In genomic region chr5:51612049-51612448, GRCm38 (mm10) we compare ENCODE assay signal across 21 mouse cellular contexts. TPM values are rescaled to one million over a fixed set of nuclear protein-coding genes. Genes with fewer than 3 reads are reported as not detected.
DNase-seq lines count a peak whose midpoint lies in the region; ATAC-seq lines count a peak whose summit lies in the region.
"Had no signal": no experiment of that assay in that cellular context is flagged by ENCODE, and none has a peak within 500 bp of the region (broad histone marks: within the 10 kb centered on the region; RNA-seq: fewer than 3 reads in every experiment).

No protein-coding gene starts in this region.

- no peak overlapping the region for H3K4me3 ChIP-seq in forebrain, embryonic 13.5 days
- no peak overlapping the region for H3K4me3 ChIP-seq in forebrain, embryonic 10.5 days
- no peak overlapping the region for H3K4me3 ChIP-seq in forebrain, embryonic 16.5 days (replicated peaks; ENCODE audit: low read length)
- H3K4me3 ChIP-seq: embryonic facial prominence, embryonic 10.5 days; heart, adult 2 months; heart, embryonic 15.5 days; hindbrain, embryonic 15.5 days had no signal

- no peaks in the 10 kb centered on the region for H3K9me3 ChIP-seq in forebrain, embryonic 13.5 days (replicated peaks)
- H3K9me3 ChIP-seq in forebrain, embryonic 10.5 days, result no peaks in the 10 kb centered on the region
- H3K9me3 ChIP-seq in forebrain, embryonic 16.5 days (ENCODE audit: control insufficient read depth, low read length), result no peaks in the 10 kb centered on the region
- H3K9me3 ChIP-seq: embryonic facial prominence, embryonic 10.5 days; heart, embryonic 15.5 days; hindbrain, embryonic 15.5 days had no signal

- no peak overlapping the region for H3K9ac ChIP-seq in forebrain, embryonic 13.5 days
- no peak overlapping the region for H3K9ac ChIP-seq in forebrain, embryonic 16.5 days (replicated peaks; ENCODE audit: low read depth, low read length)
- H3K9ac ChIP-seq: heart, embryonic 15.5 days; hindbrain, embryonic 15.5 days had no signal

- H3K4me1 ChIP-seq in forebrain, embryonic 13.5 days, result no peaks in the 10 kb centered on the region
- H3K4me1 ChIP-seq in forebrain, embryonic 10.5 days, result no peaks in the 10 kb centered on the region
- no peaks in the 10 kb centered on the region for H3K4me1 ChIP-seq in forebrain, embryonic 16.5 days (replicated peaks; ENCODE audit: control insufficient read depth, insufficient read depth, low read length)
- H3K4me1 ChIP-seq: embryonic facial prominence, embryonic 10.5 days; hindbrain, embryonic 15.5 days had no signal

- H3K27me3 ChIP-seq in forebrain, embryonic 13.5 days, result no peaks in the 10 kb centered on the region
- no peaks in the 10 kb centered on the region for H3K27me3 ChIP-seq in forebrain, embryonic 10.5 days (ENCODE audit: poor library complexity, severe bottlenecking)
- no peaks in the 10 kb centered on the region for H3K27me3 ChIP-seq in forebrain, embryonic 16.5 days (replicated peaks; ENCODE audit: control insufficient read depth, insufficient read depth, low read length)
- H3K27me3 ChIP-seq: CH12.LX; heart, embryonic 15.5 days; hindbrain, embryonic 15.5 days; Patski had no signal

- no peak overlapping the region for H3K27ac ChIP-seq in forebrain, embryonic 13.5 days
- no peak overlapping the region for H3K27ac ChIP-seq in forebrain, embryonic 10.5 days
- H3K27ac ChIP-seq in forebrain, embryonic 16.5 days (ENCODE audit: low read length), result no peak overlapping the region
- H3K27ac ChIP-seq: embryonic facial prominence, embryonic 10.5 days; heart, adult 2 months; heart, embryonic 15.5 days; hindbrain, embryonic 15.5 days had no signal

- no peaks in the 10 kb centered on the region for H3K36me3 ChIP-seq in forebrain, embryonic 13.5 days (ENCODE audit: poor library complexity, severe bottlenecking)
- no peaks in the 10 kb centered on the region for H3K36me3 ChIP-seq in forebrain, embryonic 10.5 days (replicated peaks)
- no peaks in the 10 kb centered on the region for H3K36me3 ChIP-seq in forebrain, embryonic 16.5 days (ENCODE audit: control insufficient read depth, insufficient read depth)
- H3K36me3 ChIP-seq: embryonic facial prominence, embryonic 10.5 days; heart, embryonic 15.5 days; hindbrain, embryonic 15.5 days had no signal

- peak; percentile 57; the same call in 1 of the 2 replicates for ATAC-seq in forebrain, embryonic 13.5 days
- peak; percentile 43; the same call in 1 of the 2 replicates for ATAC-seq in forebrain, embryonic 16.5 days
- ATAC-seq: activated CD4-positive, CD25-positive, alpha-beta regulatory T cell, adult 4 months; Patski had no signal

- peak; percentile 13 for DNase-seq in cerebellum, adult 11-12 months
- no peak for DNase-seq in cerebellum, postnatal 25 days
- no peak for DNase-seq in forebrain, embryonic 10.5 days (ENCODE audit: extremely low spot score, low spot score)
- DNase-seq in brain, adult 2 months (ENCODE audit: low read depth, low spot score), result peak; percentile 29
- no peak for DNase-seq in spleen, postnatal 14 days (ENCODE audit: low spot score in 2 of 2)
- DNase-seq: adrenal gland, postnatal 14 days; cerebellum, postnatal 36 days; gastrocnemius, postnatal 14 days; heart, adult 2 months; heart, postnatal 14 days; kidney, adult 11 months; kidney, adult 9 months had no signal

- WGBS in forebrain, embryonic 13.5 days, result 72% methylated on average over 4 of the region's 4 CpGs
- 93% methylated on average over 4 of the region's 4 CpGs for WGBS in forebrain, embryonic 10.5 days
- WGBS in forebrain, embryonic 16.5 days, result 61% methylated on average over 4 of the region's 4 CpGs

- H3K4me2 ChIP-seq in forebrain, embryonic 13.5 days, result no peak overlapping the region
- H3K4me2 ChIP-seq in forebrain, embryonic 16.5 days (ENCODE audit: low read length), result no peak overlapping the region
- H3K4me2 ChIP-seq: heart, embryonic 11.5 days; heart, embryonic 15.5 days; hindbrain, embryonic 15.5 days had no signal

RNA-seq across cellular contexts. Expression of gene Ppargc1a, which starts 44.5 kb away (rescaled TPM):
- 4.6 and 4.9 TPM in 2 replicates for polyA plus RNA-seq in forebrain, embryonic 13.5 days (2015; fragmentation: Nextera tagmentation; extraction: Ambion mirVana)
- polyA plus RNA-seq in forebrain, embryonic 10.5 days (2016; fragmentation: Nextera tagmentation; extraction: Ambion mirVana), result 2.0 and 2.6 TPM in 2 replicates
- polyA plus RNA-seq in forebrain, embryonic 16.5 days (2015; fragmentation: Nextera tagmentation; extraction: Ambion mirVana), result 7.7 and 9.1 TPM in 2 replicates
- polyA plus RNA-seq: activated CD4-positive, CD25-positive, alpha-beta regulatory T cell, adult 4 months had no signal

Comparison
In these comparisons a context has a peak if more than half of its experiments do, and no peak if none do; other contexts are left out.
1. DNase-seq: peak in cerebellum, adult 11-12 months (single experiment) and brain, adult 2 months (single experiment); none in cerebellum, postnatal 25 days (0 of 2), forebrain, embryonic 10.5 days (single experiment) and spleen, postnatal 14 days (0 of 2).